Mouse (Mus musculus) megakaryocyte progenitor cell, adult 5-6 weeks (primary cell): ENCODE results near the gene Ms4a14. TPM values are rescaled to one million over a fixed set of nuclear protein-coding genes. Genes with fewer than 3 reads are reported as not detected.
"Not testable (repeated sequence)": the region's sequence is repeated elsewhere in the genome, so short reads cannot be mapped to it uniquely, and the experiment has no call there.

Experiments used
- ATAC-seq: replicated peaks from 2 replicates; pipeline ENCODE4 v1.8.0; 2016; ENCODE audit warnings: mild to moderate bottlenecking, moderate TSS enrichment, inconsistent platforms; ENCODE audit not compliant: poor library complexity
- total RNA-seq, 2 experiments: library from RNA; stranded (forward) in 1 of 2; stranded (reverse) in 1 of 2; fragments of 157-497, 149-512 nt in 1 of 2; fragments of 200-1000 nt in 1 of 2; gene quantifications; 2 replicates each; pipeline versions ENCODE4 v1.2.3 to v1.2.4; 2015 to 2017

The Ms4a14 gene
- not detected in 2 replicates for total RNA-seq (2015)
- not detected in 2 replicates for total RNA-seq (2017)

DNA sequence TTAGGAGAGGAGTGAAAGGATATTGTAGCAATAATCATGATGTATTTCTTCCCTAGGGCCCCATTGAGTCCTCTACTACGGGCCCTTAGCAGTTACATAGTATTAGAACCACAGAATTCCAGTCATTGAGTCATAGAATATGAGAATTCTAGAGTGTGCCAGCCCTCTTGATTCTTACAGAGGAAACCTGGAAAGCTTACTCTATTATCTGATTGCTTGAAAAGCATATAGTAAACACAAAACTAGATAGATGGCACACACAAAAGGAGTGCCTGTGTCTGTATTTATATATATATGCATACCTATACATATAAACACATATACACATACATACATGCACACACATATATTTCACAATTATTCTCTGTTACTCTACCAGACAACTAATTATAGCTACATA lies at the start of gene Ms4a14:
Gene Ms4a14 (minus strand): TSS at position 101 of the 400 bp plus-strand sequence.
- no peak for ATAC-seq

DNA sequence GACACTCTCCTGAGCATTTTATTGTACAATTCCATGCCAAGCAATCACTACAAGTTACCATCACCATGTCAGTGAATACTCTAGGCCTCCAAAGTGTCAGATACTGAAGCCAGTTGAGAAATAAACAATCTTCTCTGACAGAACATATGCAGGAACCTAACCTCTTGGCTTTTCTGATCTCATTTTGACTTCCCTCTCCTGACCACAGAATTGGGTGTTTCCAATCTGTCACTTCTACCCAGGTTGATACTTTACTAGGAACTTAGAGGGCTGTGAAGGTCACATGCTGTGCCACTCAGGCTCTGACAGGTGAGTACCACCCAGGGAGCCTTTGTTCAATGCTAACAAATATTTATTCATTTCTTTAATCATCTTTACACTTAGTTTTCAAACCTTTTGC lies 47.7 kb upstream of the Ms4a14 start:
- no peak for ATAC-seq

DNA sequence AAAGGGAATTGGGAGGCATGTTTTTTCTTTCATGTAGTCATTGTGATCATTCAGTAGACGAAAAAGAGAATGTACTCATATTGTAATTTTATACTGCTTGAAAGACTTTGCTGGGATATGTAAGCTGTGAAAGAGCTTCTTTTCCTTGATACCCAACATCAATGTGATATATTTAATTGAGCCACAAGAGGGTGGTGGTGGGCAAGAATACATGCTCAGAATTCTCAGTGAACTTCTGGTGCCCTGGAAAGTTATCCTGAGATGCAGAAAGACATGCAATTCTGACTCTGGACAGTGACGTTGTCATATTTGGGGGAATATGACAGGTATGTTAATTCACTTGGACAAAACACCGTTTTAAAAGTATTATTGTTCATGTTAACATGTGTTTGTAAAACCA lies 45.9 kb upstream of the Ms4a14 start:
- peak; percentile 37; the same call in 1 of the 2 replicates for ATAC-seq

DNA sequence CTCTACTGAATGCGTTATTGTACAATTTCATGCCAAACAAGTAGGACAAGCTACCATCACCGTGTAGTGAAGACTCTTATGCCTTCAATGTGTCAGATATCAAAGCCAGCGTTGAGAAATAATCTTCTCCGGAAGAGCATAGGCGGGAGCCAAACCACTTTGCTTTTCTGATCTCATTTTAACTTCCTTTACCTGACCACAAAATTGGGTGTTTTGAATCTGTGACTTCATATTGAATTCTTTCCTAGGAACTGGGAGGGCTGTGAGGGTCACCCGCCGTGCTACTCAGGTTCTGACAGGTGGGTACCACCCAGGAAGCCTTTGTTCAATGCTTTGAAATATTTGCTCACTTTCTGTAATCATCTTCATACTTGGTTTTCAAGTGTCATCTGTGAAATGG lies 41.5 kb upstream of the Ms4a14 start:
- peak; percentile 64 for ATAC-seq

DNA sequence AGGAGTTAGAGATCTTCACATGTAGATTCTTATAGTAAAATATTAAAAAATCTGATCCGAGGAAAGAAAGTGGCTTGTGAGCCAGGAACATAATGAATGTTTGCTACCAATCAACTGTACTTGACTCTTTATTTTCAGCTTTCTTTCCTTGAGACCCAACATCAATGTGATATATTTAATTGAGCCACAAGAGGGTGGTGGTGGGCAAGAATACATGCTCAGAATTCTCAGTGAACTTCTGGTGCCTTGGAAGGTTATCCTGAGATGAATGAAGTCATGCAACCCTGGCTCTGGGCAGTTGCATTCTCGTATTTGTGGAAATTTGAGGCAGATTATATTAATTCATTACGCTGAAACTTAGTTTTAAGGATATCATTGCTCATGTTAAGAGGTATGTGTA lies 37.6 kb upstream of the Ms4a14 start:
- peak; percentile 60 for ATAC-seq

DNA sequence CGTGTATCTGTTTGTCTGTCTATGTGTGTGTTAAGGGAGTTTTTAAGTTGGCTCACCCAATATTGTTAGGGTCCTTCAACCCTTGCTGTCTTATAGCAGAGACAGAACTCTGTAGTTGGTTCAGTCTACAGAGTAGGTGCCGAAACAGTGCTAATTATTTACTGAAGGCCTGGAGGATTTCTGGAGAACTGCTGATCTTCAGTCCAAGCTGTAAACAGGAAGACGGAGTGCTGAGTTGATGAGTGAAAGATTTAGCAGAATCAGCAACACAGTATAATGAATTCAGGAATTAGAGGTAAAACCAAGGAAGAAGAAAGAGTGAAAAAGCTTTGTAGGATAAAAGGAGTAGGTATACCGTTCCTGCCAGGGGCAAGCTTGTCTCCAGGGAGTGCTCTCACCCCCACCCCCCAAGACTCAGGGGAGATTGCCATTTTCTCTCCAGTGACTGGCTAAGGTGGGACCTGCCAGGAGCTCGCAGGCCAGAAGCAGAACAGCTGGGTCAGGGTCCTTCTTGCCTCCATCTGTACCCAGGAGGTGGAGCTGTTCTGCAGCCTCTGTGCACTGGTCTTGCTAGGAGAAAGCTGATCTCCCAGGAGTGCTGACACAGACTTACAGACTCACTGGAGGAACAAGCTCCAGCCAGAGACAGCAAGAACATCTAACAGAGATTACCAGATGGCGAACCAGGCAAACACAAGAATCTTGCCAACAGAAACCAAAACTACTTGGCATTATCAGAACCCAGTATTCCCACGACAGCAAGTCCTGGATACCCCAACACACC lies 35.6 kb upstream of the Ms4a14 start:
- ATAC-seq = no peak

DNA sequence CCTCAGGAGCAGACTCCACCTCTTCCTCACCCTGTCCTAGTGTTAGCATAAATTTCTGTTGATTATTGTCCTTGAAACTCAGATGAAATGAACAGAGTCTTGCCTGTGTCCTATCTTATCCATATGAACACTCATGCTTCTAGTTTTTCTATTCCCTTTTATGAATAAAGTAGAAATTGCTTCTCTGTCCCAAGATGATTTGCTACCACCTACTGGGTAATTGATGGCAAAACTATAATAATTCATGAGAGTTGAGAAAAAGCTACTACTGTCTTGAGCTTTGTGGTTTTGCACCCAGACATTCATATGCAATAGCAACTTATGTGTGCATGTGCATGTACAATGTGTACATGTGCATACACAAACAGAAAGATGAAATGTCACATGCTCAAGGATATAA lies 29.7 kb upstream of the Ms4a14 start:
- ATAC-seq = no peak

DNA sequence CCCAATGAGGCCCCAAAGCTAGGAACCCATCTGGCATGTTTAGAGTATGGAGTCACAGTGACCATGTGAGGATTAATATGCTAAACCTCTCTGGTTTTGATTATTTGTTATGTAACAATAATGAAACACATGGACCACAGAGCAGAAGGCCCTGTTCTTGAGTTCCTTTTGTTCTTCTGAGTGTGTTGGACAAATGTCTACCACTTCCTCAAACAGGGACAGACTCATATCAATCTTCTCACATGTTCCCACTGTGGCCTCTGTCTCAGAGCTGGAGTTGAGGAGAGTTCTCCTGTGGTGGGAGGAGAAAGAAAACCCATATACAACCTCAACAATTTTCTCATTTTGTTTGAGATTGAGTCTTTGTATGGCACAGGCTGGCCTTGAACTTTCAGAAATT lies 28.9 kb upstream of the Ms4a14 start:
- ATAC-seq = 0 out of 2 replicates have a peak, but pooled peaks have one; percentile 23

DNA sequence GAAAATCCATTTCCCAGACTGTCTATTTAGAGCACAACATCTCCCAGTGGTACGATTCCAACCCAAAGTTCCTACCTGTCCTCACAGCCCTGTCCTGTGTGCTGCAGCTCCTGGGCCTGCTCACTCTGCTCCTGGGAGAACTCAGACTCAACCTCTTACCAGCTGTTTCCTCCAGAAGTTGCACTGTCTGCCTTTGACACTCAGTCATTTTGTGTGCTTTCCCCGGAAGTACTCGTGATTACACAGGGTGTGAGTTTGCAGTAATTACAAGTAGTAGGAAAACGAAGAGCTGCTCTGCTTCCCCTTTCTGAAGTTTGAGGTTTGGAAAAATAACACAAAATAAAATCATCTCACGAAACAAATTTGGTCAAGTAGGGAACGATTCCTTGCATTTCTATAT lies 21.7 kb upstream of the Ms4a14 start, which contains the start of gene Ms4a7:
Gene Ms4a7 (minus strand): TSS at position 215 of the 400 bp plus-strand sequence.
- ATAC-seq = peak; percentile 94

DNA sequence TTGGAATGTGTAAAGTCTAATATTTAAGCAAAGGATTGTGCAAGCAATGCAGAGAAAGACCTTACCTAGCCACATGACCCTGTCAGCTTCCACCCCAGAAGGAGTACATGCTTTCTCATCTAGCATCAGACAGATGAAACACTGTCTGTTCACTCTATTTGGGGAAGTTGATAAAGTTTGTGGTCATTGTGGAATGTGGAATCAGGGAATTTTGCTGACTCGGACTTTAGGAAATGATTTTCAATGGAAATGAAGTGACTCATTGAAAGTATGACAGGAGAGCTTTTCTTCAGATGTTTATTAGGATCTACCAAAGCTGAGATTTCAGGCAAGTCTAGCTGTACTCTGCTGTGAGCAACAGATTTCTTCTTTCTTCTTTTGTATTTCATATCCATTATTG lies 6.9 kb upstream of the Ms4a14 start:
- ATAC-seq = no peak

DNA sequence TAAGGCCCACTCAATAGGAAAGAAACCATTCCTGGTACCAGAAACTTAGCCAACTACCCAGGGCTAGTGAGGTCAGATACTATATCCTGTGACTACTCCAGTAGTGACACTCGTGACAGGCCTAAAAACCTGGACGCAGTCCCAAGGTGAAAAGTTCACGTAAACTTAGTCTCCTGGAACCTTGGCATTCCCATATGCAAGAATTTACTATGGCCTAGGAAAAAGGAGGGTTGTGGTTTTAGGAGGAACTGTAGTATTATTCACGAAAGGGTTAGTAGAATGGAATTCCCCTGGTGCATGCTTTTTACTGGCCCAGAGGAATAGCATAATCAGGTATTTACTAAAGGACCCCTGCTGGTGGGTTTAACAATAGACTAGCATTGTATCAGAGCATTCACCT lies 2.5 kb upstream of the Ms4a14 start:
- ATAC-seq = no peak

DNA sequence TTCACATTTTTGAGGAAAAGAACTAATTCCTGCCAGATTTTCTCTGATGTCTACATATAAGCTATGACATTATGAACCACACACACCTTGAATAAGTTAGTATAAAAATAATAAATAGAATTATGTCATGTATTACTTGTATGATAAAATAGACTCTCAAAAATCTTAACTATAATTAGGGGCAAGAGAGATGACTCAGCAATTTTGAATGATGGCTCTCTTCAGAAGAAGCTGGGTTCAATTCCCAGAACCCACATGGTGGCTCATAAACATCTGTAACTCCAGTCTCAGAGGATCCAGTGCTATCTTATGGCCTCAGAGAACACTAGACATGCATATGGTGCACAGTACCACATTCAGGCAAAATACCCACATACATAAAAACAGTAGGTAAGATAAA lies 5.4 kb downstream of the Ms4a14 start:
- ATAC-seq = no peak

DNA sequence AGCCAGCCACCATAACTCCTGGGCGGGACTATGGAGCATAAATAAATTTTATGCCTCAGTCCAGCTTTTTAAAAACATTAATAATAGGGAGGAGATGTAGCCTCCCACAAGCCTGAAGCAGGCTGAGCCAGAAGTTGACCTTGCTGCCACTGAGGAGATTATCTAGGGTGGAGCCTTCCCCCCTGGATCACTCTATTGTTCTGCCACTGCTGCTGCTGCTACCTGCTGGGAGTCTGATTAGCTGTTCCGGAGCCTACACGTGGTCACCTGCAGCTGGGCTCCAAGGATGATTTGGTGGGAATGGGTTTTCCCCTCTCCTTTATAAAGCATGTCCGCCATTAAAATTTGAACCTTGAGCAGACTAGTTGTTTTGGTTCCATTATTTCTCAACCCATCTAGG lies 14.7 kb downstream of the Ms4a14 start:
- ATAC-seq = not testable (repeated sequence)

DNA sequence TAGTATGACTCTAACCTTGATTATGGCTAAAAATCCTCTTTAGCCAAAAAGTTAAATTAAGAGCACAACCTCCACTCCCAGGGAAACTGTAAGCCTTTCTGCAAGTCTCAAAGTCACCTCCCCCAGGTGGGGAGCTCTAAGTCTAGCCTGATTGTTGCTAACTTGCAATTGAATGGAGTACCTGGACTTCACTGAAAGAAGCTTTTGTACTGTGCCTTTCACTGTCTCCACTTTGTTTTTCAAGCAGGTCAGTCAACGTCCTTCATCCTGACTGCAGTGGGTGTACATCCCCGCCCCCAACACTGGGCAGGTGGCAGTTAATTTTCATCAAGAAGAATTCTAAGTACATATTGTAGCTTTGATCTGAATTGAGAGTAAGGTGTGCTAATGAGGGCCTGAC lies 15.3 kb downstream of the Ms4a14 start:
- no peak for ATAC-seq

DNA sequence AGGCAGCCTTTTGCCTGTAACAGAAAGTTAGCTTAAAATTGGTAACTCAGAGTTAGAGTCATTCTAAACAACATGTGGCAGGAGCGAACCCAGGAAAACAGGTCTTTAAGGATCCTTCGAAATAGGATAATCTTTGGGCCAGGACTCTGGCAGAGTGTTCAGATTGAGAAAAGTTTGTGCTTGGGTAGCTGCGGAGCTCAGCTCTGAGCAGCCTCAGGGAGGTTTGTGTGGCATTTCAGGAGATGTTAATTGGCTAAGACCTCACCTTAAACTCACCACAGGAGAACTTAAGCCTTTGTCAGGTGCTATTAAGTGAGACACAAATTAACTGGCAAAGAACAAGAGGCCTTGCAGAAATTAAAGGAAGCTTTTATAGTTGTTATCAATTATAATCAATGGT lies 20.6 kb downstream of the Ms4a14 start:
- ATAC-seq = not testable (repeated sequence)

DNA sequence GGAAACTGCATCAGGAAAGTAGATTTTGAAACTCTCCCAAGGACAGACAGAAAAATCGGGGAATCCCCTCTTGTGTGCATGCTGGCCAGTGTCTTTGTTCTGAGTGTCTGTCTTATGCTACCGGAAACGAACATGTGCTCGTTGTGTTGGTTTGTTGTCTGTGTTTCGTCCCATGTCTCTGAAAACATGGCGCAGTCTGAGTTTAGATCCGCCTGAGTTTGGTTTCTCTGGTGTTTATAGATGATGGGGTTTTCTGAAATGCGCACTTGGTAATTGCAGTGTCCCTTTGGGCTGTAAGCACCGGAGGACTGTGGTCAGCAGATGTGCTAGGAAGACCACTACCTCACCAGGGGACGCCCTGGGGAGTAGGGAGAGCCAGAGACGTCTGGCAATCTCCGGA lies 21.3 kb downstream of the Ms4a14 start:
- no peak for ATAC-seq

DNA sequence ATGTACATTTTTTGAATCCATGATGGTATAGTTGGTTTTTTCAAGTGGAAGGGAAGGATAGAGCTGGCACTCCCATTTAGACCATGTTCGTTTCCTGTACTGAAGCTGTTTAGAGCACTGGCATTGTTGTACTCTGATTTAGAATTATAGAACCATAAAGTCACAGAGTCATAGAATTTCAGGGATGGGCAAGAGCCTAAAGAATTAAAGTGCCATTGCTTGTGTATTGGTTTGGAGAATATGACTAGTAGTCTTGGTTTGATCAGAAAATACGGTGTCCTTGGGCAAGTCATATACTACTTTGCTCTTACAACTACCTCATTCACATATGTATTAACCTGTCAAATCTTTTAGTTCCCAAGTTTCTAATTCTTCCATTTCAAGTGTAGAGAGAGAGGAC lies 30.5 kb downstream of the Ms4a14 start, which contains the start of gene Ms4a5:
Gene Ms4a5 (minus strand): TSS at position 101 of the 400 bp plus-strand sequence.
- ATAC-seq = no peak

DNA sequence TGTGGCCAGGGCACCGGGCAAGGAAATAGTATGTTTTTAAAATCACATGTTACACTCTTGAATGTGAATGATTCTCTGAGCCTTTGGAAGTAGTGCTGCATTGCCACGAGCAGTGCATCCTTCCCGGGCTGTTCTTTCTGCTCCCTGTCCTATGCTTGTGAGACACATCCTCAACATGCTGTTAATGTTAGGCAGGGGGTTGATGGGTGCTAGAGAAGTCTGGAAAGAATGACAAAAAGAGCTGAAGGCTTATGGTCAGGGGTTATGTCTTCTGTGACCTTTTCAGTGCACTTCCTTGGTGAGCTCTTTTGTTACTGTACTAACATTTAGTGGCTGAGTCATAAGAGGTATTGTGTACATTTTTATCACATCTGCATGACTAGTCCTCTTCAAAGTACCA lies 34.0 kb downstream of the Ms4a14 start:
- ATAC-seq = no peak

DNA sequence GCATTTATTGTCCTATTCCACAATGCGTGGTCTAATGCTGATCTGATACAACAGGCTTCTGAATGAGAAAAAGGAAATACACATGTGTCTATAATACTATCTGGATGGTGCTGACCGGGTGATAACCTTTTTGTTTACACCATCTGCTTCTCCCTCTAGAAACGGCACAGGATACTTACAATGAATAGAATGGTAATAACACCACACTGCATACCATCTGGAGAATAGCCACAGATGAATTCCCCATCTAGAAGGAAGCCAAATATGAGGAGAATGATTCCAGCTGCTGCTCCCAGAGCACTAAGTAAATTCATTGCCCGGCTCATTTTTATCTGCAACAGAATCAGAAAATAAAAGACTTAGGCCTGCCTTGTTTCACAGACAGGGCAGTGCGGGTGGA lies 37.8 kb downstream of the Ms4a14 start:
- ATAC-seq = no peak

DNA sequence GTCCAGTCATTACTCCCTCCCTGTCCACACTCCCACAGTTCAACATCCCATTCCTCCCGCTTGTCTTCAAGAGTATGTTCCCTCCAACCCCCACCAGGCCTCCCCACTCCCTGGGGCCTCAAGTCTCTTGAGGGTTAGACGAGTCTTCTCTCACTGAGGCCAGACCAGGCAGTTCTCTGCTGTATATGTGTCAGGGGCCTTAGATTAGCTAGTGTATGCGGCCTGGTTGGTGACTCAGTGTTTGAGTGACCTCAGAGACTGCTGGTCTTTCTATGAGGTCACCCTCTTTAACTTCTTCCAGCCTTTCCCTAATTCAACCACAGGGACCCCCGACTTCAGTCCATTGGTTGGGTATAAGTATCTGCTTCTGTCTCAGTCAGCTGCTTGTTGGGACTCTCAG lies 47.3 kb downstream of the Ms4a14 start:
- ATAC-seq = no peak

DNA sequence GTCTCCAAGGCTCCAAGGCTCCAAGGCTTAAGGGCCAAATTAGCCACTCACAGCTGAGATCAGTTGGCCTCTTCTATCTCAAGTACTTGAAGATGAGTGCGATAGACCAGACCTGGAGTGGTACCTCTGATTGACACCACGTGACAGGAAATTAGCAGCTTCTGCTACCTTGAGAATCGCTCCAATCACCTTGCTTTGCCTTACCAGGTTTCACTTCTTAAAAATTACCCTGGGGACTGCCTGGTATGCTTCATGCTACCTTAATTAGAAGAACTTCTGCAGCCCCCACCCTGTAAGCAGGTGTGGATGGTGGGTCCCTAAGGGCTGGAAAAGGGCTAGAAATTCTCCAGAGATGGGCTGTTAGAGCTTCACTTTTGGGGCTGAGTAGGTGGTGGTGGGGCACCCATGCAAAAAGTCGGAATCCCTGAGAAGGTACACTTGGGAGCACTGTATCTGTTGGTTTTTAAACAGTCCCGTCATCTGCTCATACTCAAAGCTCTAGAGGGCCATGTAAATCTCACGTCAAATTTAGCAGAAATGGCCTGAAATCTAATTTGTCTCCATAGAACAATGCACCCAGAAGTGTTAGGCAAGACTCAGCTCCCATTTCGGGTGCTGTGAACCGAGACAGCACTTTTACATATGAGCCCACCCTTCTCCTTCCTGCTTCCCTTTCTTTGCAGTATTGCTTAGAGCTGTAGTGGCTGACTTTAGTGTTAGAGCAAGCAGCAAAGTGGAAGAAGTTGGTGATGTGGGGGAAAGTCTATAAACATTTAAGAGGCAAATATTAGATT lies 48.0 kb downstream of the Ms4a14 start, which contains the start of gene Ms4a1:
Gene Ms4a1 (minus strand): TSS at position 190 of the 794 bp plus-strand sequence.
- ATAC-seq = no peak
